Mouse (Mus musculus): ENCODE data around the gene Slc29a4. TPM values are rescaled to one million over a fixed set of nuclear protein-coding genes. Genes with fewer than 3 reads are reported as not detected.

The Slc29a4 gene
- total and polyA plus RNA-seq, 2 experiments from 2014 or later, result 0.08 to 0.48 TPM

DNA sequence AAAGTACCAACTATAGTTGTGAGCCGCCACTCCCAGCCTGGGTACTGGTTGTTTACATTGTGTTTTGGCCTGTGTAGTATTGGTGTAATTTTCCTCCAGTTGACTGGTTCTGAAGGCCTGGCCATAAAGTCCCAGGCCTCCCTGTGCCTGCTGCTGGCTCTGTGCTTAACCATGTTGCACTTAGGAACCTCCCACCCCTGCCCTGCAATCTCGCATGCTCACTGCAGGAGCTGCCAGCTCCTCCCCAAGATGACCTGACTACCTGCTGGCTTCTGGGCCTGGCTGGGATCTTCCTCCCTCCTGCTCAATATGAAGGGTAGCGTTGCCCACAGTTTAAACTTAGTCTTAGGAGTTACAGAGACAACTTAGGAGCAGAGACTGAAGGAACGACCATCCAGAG lies 40.0 kb upstream of the Slc29a4 start:
- DNase-seq (ENCODE audit: low spot score) (no peak), ATAC-seq (ENCODE audit: insufficient read depth, low read depth) (no peak)
- WGBS, result 73% methylated on average over 4 of the region's 4 CpGs
- Histone ChIP-seq H3K4me1 (ENCODE audit: control insufficient read depth, insufficient read depth) (no peaks in the 10 kb centered on the region), H3K9ac (replicated peaks; ENCODE audit: low read depth, low read length) (no peak overlapping the region), H3K27ac (ENCODE audit: low read depth) (no peak overlapping the region), H3K27me3 (ENCODE audit: control insufficient read depth, insufficient read depth, low read length) (no peaks in the 10 kb centered on the region), H3K9me3 (replicated peaks; ENCODE audit: control insufficient read depth, low read length) (no peaks in the 10 kb centered on the region), H3K4me2 (ENCODE audit: low read depth, low read length) (no peak overlapping the region), H3K36me3 (replicated peaks; ENCODE audit: control insufficient read depth, insufficient read depth, low read length) (peaks cover 17% of the 10 kb centered on the region), H3K4me3 (ENCODE audit: low read depth, low read length) (no peak overlapping the region)
- TF ChIP-seq EP300 (IDR thresholded peaks at IDR 0.05; ENCODE audit: low read depth), result no peak
- TF ChIP-seq CTCF (IDR thresholded peaks at IDR 0.05; ENCODE audit: low read depth), result no peak

GRCm38 (mm10) chr5:142660656-142661434 lies 31.5 kb upstream of the Slc29a4 start:
- TF ChIP-seq CTCF (IDR thresholded peaks at IDR 0.05; ENCODE audit: low read depth) (no peak), EP300 (IDR thresholded peaks at IDR 0.05; ENCODE audit: low read depth) (no peak)
- no peak overlapping the region for H3K27ac ChIP-seq (ENCODE audit: low read depth)
- H3K9me3 ChIP-seq (replicated peaks; ENCODE audit: control insufficient read depth, low read length), result no peaks in the 10 kb centered on the region
- no peaks in the 10 kb centered on the region for H3K4me1 ChIP-seq (ENCODE audit: control insufficient read depth, insufficient read depth)
- H3K36me3 ChIP-seq (replicated peaks; ENCODE audit: control insufficient read depth, insufficient read depth, low read length), result peaks cover 96% of the 10 kb centered on the region
- H3K4me3 ChIP-seq (ENCODE audit: low read depth, low read length), result no peak overlapping the region
- H3K27me3 ChIP-seq (ENCODE audit: control insufficient read depth, insufficient read depth, low read length), result no peaks in the 10 kb centered on the region
- no peak for ATAC-seq (ENCODE audit: insufficient read depth, low read depth)
- no peak overlapping the region for H3K9ac ChIP-seq (replicated peaks; ENCODE audit: low read depth, low read length)
- H3K4me2 ChIP-seq (ENCODE audit: low read depth, low read length), result no peak overlapping the region
- no peak for DNase-seq (ENCODE audit: low spot score)
- WGBS, result 84% methylated on average over 7 of the region's 7 CpGs

DNA sequence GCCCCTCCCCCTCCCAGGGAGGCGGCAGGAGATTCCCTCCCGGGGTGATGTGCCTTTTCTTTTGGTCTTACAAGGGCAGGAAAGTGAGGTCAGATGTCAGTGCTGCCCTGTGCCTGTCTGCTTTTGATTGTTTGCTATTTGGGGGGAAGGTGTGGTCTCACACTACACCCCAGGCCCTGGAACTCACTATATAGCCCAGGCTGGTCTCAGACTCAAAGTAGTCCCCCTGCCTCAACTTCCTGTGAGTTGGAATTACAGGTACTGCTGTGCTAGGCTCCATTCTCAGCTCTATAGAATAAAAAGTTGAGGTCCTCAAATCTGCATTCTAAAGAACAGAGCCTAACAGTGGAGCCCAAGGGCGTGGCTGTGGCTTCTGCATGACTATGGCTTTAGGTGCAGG lies 24.4 kb upstream of the Slc29a4 start:
- no peak overlapping the region for H3K9ac ChIP-seq (replicated peaks; ENCODE audit: low read depth, low read length)
- H3K27ac ChIP-seq (ENCODE audit: low read depth), result no peak overlapping the region
- 53% methylated on average over 3 of the region's 3 CpGs for WGBS
- no peak overlapping the region for H3K4me3 ChIP-seq (ENCODE audit: low read depth, low read length)
- no peak for TF ChIP-seq CTCF (IDR thresholded peaks at IDR 0.05; ENCODE audit: low read depth)
- no peak for TF ChIP-seq EP300 (IDR thresholded peaks at IDR 0.05; ENCODE audit: low read depth)
- no peak overlapping the region for H3K4me2 ChIP-seq (ENCODE audit: low read depth, low read length)
- no peaks in the 10 kb centered on the region for H3K27me3 ChIP-seq (ENCODE audit: control insufficient read depth, insufficient read depth, low read length)
- H3K9me3 ChIP-seq (replicated peaks; ENCODE audit: control insufficient read depth, low read length), result no peaks in the 10 kb centered on the region
- peaks cover 75% of the 10 kb centered on the region for H3K36me3 ChIP-seq (replicated peaks; ENCODE audit: control insufficient read depth, insufficient read depth, low read length)
- ATAC-seq (ENCODE audit: insufficient read depth, low read depth), result no peak
- no peak for DNase-seq (ENCODE audit: low spot score)
- no peaks in the 10 kb centered on the region for H3K4me1 ChIP-seq (ENCODE audit: control insufficient read depth, insufficient read depth)

DNA sequence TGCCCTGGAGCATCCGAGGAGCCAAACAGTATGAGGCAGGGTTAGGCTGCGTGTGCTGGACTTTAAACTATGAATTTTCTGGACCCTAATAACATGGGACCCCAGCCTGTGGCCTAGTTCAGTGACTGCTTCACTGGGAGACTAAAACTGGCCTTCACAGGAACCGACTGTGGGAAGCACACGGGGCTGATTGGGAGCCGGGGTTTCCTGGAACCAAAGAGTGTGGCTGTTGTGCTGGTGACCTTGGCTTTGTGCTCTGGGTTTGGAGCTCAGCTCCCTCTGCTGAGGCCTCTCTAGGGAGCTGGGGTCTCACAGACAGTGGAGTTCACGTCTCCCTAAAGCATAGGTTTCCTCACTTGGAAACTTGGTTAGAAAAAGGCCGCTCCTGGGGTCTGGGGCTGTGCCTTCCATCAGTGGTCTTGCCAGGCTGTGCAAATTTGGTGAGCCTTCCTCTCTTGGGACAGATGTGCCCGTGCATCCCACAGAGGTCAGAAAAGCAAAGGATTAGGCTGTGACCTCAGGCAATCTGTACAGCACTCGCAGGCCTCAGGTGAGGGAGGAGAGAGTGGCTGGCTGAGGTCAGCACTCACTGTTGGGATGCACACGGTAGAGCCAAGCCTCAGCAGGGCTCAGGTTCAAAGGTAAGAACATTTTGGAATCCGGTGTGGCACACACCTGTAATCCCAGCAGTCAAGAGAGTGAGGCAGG lies 23.6 kb upstream of the Slc29a4 start:
- H3K27me3 ChIP-seq (ENCODE audit: control insufficient read depth, insufficient read depth, low read length), result no peaks in the 10 kb centered on the region
- no peak for TF ChIP-seq CTCF (IDR thresholded peaks at IDR 0.05; ENCODE audit: low read depth)
- TF ChIP-seq EP300 (IDR thresholded peaks at IDR 0.05; ENCODE audit: low read depth), result no peak
- no peaks in the 10 kb centered on the region for H3K9me3 ChIP-seq (replicated peaks; ENCODE audit: control insufficient read depth, low read length)
- ATAC-seq (ENCODE audit: insufficient read depth, low read depth) (no peak), DNase-seq (ENCODE audit: low spot score) (no peak)
- 84% methylated on average over 11 of the region's 11 CpGs for WGBS
- H3K9ac ChIP-seq (replicated peaks; ENCODE audit: low read depth, low read length), result no peak overlapping the region
- peaks cover 67% of the 10 kb centered on the region for H3K36me3 ChIP-seq (replicated peaks; ENCODE audit: control insufficient read depth, insufficient read depth, low read length)
- H3K4me2 ChIP-seq (ENCODE audit: low read depth, low read length), result no peak overlapping the region
- H3K4me3 ChIP-seq (ENCODE audit: low read depth, low read length), result no peak overlapping the region
- H3K4me1 ChIP-seq (ENCODE audit: control insufficient read depth, insufficient read depth), result no peaks in the 10 kb centered on the region
- no peak overlapping the region for H3K27ac ChIP-seq (ENCODE audit: low read depth)

- no peak overlapping the region for H3K9ac ChIP-seq (replicated peaks; ENCODE audit: low read depth, low read length)
- no peaks in the 10 kb centered on the region for H3K4me1 ChIP-seq (ENCODE audit: control insufficient read depth, insufficient read depth)
- no peaks in the 10 kb centered on the region for H3K27me3 ChIP-seq (ENCODE audit: control insufficient read depth, insufficient read depth, low read length)
- peaks cover 57% of the 10 kb centered on the region for H3K36me3 ChIP-seq (replicated peaks; ENCODE audit: control insufficient read depth, insufficient read depth, low read length)
- no peak for DNase-seq (ENCODE audit: low spot score)
- no peak overlapping the region for H3K27ac ChIP-seq (ENCODE audit: low read depth)
- H3K4me2 ChIP-seq (ENCODE audit: low read depth, low read length), result no peak overlapping the region
- TF ChIP-seq CTCF (IDR thresholded peaks at IDR 0.05; ENCODE audit: low read depth) (peak; percentile 5; the same call in 1 of the 2 replicates), EP300 (IDR thresholded peaks at IDR 0.05; ENCODE audit: low read depth) (no peak)
- no peak overlapping the region for H3K4me3 ChIP-seq (ENCODE audit: low read depth, low read length)
- ATAC-seq (ENCODE audit: insufficient read depth, low read depth), result no peak
- 62% methylated on average over 7 of the region's 7 CpGs for WGBS
- H3K9me3 ChIP-seq (replicated peaks; ENCODE audit: control insufficient read depth, low read length), result no peaks in the 10 kb centered on the region
Measured at GRCm38 (mm10) chr5:142669726-142670125, 22.6 kb upstream of the Slc29a4 start.

All from heart, postnatal 0 days (tissue).